Mouse (Mus musculus): ENCODE measurements at regions not wholly inside any gene's neighbourhood (a gene's known extent, or its start where the extent isn't known, plus 50 kb on each side); places are given as distances from the start of the nearest gene placed in this dataset.

GRCm38 (mm10) chr12:26733822-26734557 is 265.0 kb downstream of the Cmpk2 start:
- intact Hi-C loops (cut with DNase I), result no loop called here

GRCm38 (mm10) chr12:26723399-26723798 is 254.4 kb downstream of the Cmpk2 start:
- no peak for DNase-seq (ENCODE audit: low spot score in 2 of 2)
- intact Hi-C loops (cut with DNase I), result no loop called here

More at GRCm38 (mm10) chr12:26733822-26734557, 265.0 kb downstream of the Cmpk2 start:
- DNase-seq (ENCODE audit: low spot score in 2 of 2), result no peak

GRCm38 (mm10) chr12:26698838-26699237 is 229.8 kb downstream of the Cmpk2 start:
- intact Hi-C loops (cut with DNase I), result no loop called here
- DNase-seq (ENCODE audit: low spot score in 2 of 2), result no peak

GRCm38 (mm10) chr12:26688048-26688447 is 219.0 kb downstream of the Cmpk2 start:
- intact Hi-C loops (cut with DNase I), result no loop called here
- no peak for DNase-seq (ENCODE audit: low spot score in 2 of 2)

- DNase-seq (ENCODE audit: low spot score in 2 of 2), result no peak
- intact Hi-C loops (cut with DNase I), result no loop called here
Measured at GRCm38 (mm10) chr12:26680568-26680947, 211.6 kb downstream of the Cmpk2 start.

- peak in 1 of 2 experiments; percentile 2 for DNase-seq (ENCODE audit: low spot score in 2 of 2)
- intact Hi-C loops (cut with DNase I), result no loop called here
Measured at GRCm38 (mm10) chr12:26679887-26680567, 211.0 kb downstream of the Cmpk2 start.

- DNase-seq (ENCODE audit: low spot score in 2 of 2), result peak; percentile 4 to 10
- intact Hi-C loops (cut with DNase I), result no loop called here
Measured at GRCm38 (mm10) chr12:26665466-26665865, 196.5 kb downstream of the Cmpk2 start.

- no peak for DNase-seq (ENCODE audit: low spot score in 2 of 2)
Measured at GRCm38 (mm10) chr12:26654251-26654650, 185.2 kb downstream of the Cmpk2 start.

GRCm38 (mm10) chr12:26653781-26654180 is 184.8 kb downstream of the Cmpk2 start:
- DNase-seq (ENCODE audit: low spot score in 2 of 2), result no peak
- intact Hi-C loops (cut with DNase I), result no loop called here

More at GRCm38 (mm10) chr12:26654251-26654650, 185.2 kb downstream of the Cmpk2 start:
- intact Hi-C loops (cut with DNase I), result no loop called here

- DNase-seq (ENCODE audit: low spot score in 2 of 2), result no peak
- intact Hi-C loops (cut with DNase I), result no loop called here
Measured at GRCm38 (mm10) chr12:26646141-26646540, 177.1 kb downstream of the Cmpk2 start.

- DNase-seq (ENCODE audit: low spot score in 2 of 2), result no peak
- intact Hi-C loops (cut with DNase I), result no loop called here
Measured at GRCm38 (mm10) chr12:26635665-26636241, 166.7 kb downstream of the Cmpk2 start.

- intact Hi-C loops (cut with DNase I), result no loop called here
- no peak for DNase-seq (ENCODE audit: low spot score in 2 of 2)
Measured at GRCm38 (mm10) chr12:26635253-26635652, 166.2 kb downstream of the Cmpk2 start.

- no peak for DNase-seq (ENCODE audit: low spot score in 2 of 2)
- intact Hi-C loops (cut with DNase I), result no loop called here
Measured at GRCm38 (mm10) chr12:26631795-26632122, 162.8 kb downstream of the Cmpk2 start.

GRCm38 (mm10) chr12:26631111-26631794 is 162.2 kb downstream of the Cmpk2 start:
- DNase-seq (ENCODE audit: low spot score in 2 of 2), result no peak
- intact Hi-C loops (cut with DNase I), result no loop called here

- peak; percentile 24 to 30 for DNase-seq (ENCODE audit: low spot score in 2 of 2)
- intact Hi-C loops (cut with DNase I), result no loop called here
Measured at GRCm38 (mm10) chr12:26621135-26621932, 152.3 kb downstream of the Cmpk2 start.

- intact Hi-C loops (cut with DNase I), result no loop called here
- peak; percentile 38 to 51 for DNase-seq (ENCODE audit: low spot score in 2 of 2)
Measured at GRCm38 (mm10) chr12:26620501-26621134, 151.6 kb downstream of the Cmpk2 start.

GRCm38 (mm10) chr12:26617969-26618368 is 149.0 kb downstream of the Cmpk2 start:
- DNase-seq (ENCODE audit: low spot score in 2 of 2), result no peak
- intact Hi-C loops (cut with DNase I), result no loop called here

GRCm38 (mm10) chr12:26613086-26613705 is 144.2 kb downstream of the Cmpk2 start:
- DNase-seq (ENCODE audit: low spot score in 2 of 2), result no peak
- intact Hi-C loops (cut with DNase I), result no loop called here

GRCm38 (mm10) chr12:26610079-26610478 is 141.1 kb downstream of the Cmpk2 start:
- intact Hi-C loops (cut with DNase I), result no loop called here
- no peak for DNase-seq (ENCODE audit: low spot score in 2 of 2)
